Mouse (Mus musculus): ENCODE measurements at regions not wholly inside any gene's neighbourhood (a gene's known extent, or its start where the extent isn't known, plus 50 kb on each side); places are given as distances from the start of the nearest gene placed in this dataset.
A peak's percentile ranks its signal among the peaks of the same experiment; 100 is the strongest.

DNA sequence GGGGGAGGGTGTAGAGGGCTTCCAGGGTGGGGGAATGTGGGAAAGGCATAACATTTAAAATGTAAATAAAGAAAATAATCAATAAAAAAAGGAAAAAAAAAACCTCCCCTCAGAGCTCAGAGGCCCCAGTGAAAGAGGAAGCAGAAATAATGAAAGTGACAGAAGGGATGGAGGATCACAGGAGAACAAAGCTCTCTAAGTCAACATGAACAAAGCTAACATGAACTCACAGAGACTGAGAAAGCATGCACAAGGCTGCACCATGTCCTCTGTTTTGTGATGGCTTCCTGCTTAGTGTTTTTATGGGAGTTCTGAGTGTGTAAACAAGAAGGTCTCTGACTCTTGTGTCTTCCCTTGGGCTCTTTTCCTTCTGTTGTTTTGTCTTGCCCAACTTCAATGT lies 136.6 kb upstream of the Veph1 start:
- H3K36me3 ChIP-seq (ENCODE audit: control insufficient read depth, insufficient read depth, low read length): no peaks in the 10 kb centered on the region
- H3K9ac ChIP-seq (ENCODE audit: low read length): no peak overlapping the region
- H3K27me3 ChIP-seq (ENCODE audit: control insufficient read depth, insufficient read depth, low read length): no peaks in the 10 kb centered on the region
- ATAC-seq (ENCODE audit: insufficient number of reproducible peaks, low FRiP score, low TSS enrichment, low read depth): no peak
- no peak overlapping the region for H3K27ac ChIP-seq (replicated peaks; ENCODE audit: low read depth, low read length)
- no peak overlapping the region for H3K4me3 ChIP-seq (ENCODE audit: low read depth, low read length)
- no peaks in the 10 kb centered on the region for H3K9me3 ChIP-seq (ENCODE audit: control insufficient read depth, low read length)
- no peaks in the 10 kb centered on the region for H3K4me1 ChIP-seq (ENCODE audit: control insufficient read depth, insufficient read depth, low read length)
- DNase-seq (ENCODE audit: low spot score): no peak
- H3K4me2 ChIP-seq (ENCODE audit: low read depth, severe bottlenecking): no peak overlapping the region

DNA sequence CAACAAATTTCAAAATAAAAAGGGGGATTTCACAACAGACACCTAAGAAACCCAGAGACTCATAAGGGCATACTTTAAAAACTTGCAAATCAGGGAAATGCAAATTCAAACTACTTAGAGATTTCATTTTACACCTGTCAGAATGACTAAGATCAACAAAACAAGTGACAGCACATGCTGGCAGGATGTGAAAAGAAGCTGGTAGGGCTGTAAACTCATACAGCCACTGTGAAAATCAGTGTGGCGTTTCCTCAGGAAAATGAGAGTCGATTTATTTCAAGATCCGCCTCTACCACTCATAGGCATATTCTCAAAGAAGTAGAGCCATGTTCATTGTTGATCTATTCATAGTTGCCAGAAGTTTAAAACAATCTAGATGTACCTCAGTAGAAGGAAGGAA lies 133.6 kb upstream of the Veph1 start:
- Histone ChIP-seq H3K27me3 (ENCODE audit: control insufficient read depth, insufficient read depth, low read length) (no peaks in the 10 kb centered on the region), H3K36me3 (ENCODE audit: control insufficient read depth, insufficient read depth, low read length) (no peaks in the 10 kb centered on the region), H3K4me2 (ENCODE audit: low read depth, severe bottlenecking) (no peak overlapping the region), H3K9ac (ENCODE audit: low read length) (no peak overlapping the region), H3K9me3 (ENCODE audit: control insufficient read depth, low read length) (no peaks in the 10 kb centered on the region), H3K4me1 (ENCODE audit: control insufficient read depth, insufficient read depth, low read length) (no peaks in the 10 kb centered on the region), H3K4me3 (ENCODE audit: low read depth, low read length) (no peak overlapping the region), H3K27ac (replicated peaks; ENCODE audit: low read depth, low read length) (no peak overlapping the region)
- ATAC-seq (ENCODE audit: insufficient number of reproducible peaks, low FRiP score, low TSS enrichment, low read depth): no peak
- 84% methylated on average over 3 of the region's 3 CpGs for WGBS
- DNase-seq (ENCODE audit: low spot score): no peak

DNA sequence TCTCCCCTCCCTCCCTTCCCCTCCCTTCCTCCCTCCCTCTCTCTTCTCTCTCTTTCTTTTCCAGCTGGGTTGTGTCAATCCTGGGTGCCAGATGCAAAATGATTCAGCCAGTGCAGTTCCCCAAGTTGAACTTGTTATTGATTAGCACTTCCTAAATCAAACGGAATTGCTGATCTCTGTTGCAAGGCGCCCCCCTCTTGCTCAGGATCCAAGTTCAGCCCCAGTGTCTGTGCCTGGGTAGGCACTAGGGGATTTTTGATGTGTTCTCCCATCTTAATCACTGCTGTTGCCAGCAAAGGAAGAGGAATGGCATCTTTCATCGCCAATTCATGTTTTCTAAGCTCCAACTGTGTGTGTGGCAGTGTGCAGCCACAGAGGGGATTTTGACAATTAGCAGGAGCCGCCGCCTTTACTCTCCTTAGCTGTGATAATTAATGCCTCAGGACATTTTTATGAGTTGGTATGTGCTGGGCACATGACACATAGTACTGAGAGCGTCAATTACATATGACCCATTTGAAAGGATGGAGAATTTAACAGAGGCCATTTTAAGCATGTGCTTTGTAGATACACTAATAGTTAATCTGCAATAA lies 125.9 kb upstream of the Veph1 start:
- DNase-seq (ENCODE audit: low spot score): peak; percentile 63
- 7% methylated on average over 6 of the region's 6 CpGs for WGBS

DNA sequence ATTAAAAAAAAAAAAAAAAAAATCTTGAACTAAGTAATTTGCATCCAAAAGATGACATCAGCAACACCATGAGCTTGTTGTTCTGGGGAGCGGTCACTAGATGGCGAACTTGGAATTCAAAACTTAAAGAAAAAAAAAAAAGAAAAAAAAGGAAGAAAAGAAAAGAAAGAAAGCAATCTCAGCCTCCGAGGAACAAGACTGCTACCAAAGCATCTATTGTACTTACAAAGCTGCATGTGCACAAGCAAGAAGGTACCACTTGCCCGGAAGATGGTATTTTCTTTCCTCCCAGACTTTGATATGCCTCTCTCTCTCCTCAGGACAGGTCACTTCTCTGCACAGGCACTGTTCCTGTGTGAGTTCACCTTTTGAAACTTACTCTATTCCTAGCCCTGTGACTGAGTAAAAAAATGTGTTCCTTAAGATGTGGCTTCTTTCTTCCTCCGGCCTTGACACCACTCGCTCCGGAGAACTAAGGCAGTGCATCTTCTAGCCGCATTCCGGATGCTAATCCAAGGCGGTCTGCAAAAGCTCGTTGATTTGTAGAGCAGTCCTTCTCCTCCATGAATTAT lies 114.2 kb upstream of the Veph1 start:
- no peak overlapping the region for H3K9ac ChIP-seq (ENCODE audit: low read length)
- H3K4me2 ChIP-seq (ENCODE audit: low read depth, severe bottlenecking): no peak overlapping the region
- ATAC-seq (ENCODE audit: insufficient number of reproducible peaks, low FRiP score, low TSS enrichment, low read depth) (peak; percentile 65; the same call in 1 of the 2 replicates), DNase-seq (ENCODE audit: low spot score) (peak; percentile 67)
- WGBS: 31% methylated on average over 11 of the region's 11 CpGs
- H3K36me3 ChIP-seq (ENCODE audit: control insufficient read depth, insufficient read depth, low read length): no peaks in the 10 kb centered on the region
- H3K4me1 ChIP-seq (ENCODE audit: control insufficient read depth, insufficient read depth, low read length): peaks cover 15% of the 10 kb centered on the region
- no peaks in the 10 kb centered on the region for H3K27me3 ChIP-seq (ENCODE audit: control insufficient read depth, insufficient read depth, low read length)
- peak overlapping the region; percentile 56; the same call in 1 of the 2 replicates for H3K27ac ChIP-seq (replicated peaks; ENCODE audit: low read depth, low read length)
- no peaks in the 10 kb centered on the region for H3K9me3 ChIP-seq (ENCODE audit: control insufficient read depth, low read length)
- H3K4me3 ChIP-seq (ENCODE audit: low read depth, low read length): no peak overlapping the region

More for the DNA sequence above, 125.9 kb upstream of the Veph1 start:
- Histone ChIP-seq H3K9me3 (ENCODE audit: control insufficient read depth, low read length) (no peaks in the 10 kb centered on the region), H3K36me3 (ENCODE audit: control insufficient read depth, insufficient read depth, low read length) (no peaks in the 10 kb centered on the region), H3K9ac (ENCODE audit: low read length) (no peak overlapping the region), H3K4me3 (ENCODE audit: low read depth, low read length) (no peak overlapping the region), H3K27me3 (ENCODE audit: control insufficient read depth, insufficient read depth, low read length) (no peaks in the 10 kb centered on the region), H3K4me1 (ENCODE audit: control insufficient read depth, insufficient read depth, low read length) (peaks cover 10% of the 10 kb centered on the region), H3K4me2 (ENCODE audit: low read depth, severe bottlenecking) (no peak overlapping the region), H3K27ac (replicated peaks; ENCODE audit: low read depth, low read length) (peak overlapping the region; percentile 38; the same call in 1 of the 2 replicates)
- peak; percentile 51; the same call in 1 of the 2 replicates for ATAC-seq (ENCODE audit: insufficient number of reproducible peaks, low FRiP score, low TSS enrichment, low read depth)

DNA sequence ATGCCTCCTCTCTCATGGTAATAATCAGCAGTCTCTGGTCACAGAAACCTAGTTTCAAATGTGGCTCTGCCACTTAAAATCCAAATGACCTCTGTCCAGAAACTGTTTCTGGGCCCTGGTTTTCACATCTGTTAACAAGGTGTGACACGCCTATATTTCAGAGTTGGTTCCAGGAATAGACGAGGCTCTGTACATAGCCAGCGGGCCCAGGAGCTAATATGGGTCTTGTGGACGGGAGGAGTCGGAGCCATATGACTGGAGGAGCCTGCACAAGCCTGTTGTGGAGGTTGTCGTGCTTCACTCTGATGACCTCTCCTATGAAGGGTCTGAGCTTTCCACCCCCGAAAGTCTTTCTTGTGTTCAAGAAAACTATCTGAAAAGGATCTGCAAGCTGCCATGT lies 112.2 kb upstream of the Veph1 start:
- H3K36me3 ChIP-seq (ENCODE audit: control insufficient read depth, insufficient read depth, low read length): no peaks in the 10 kb centered on the region
- H3K4me1 ChIP-seq (ENCODE audit: control insufficient read depth, insufficient read depth, low read length): peaks cover 19% of the 10 kb centered on the region
- DNase-seq (ENCODE audit: low spot score): peak; percentile 60

DNA sequence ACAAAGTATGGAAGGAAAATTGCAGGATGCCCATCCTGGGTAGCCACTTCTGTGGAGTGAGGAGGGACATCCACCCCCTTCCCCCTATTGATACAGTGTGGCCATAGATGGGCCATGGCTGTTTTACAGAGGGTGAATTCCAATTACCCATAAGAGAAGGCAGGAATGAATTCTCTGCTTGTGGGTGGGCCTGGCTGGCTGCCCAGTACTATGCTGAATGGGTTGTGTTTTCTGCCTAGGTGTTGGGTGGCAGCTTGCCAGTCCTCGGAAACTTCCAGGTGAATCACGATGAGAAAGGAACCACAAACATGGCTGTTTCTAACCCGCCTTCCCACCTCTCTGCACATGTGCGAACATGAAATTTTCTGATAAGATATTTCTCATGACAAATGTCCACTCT lies 109.0 kb upstream of the Veph1 start:
- Histone ChIP-seq H3K27me3 (ENCODE audit: control insufficient read depth, insufficient read depth, low read length) (no peaks in the 10 kb centered on the region), H3K4me3 (ENCODE audit: low read depth, low read length) (no peak overlapping the region), H3K4me2 (ENCODE audit: low read depth, severe bottlenecking) (no peak overlapping the region), H3K4me1 (ENCODE audit: control insufficient read depth, insufficient read depth, low read length) (peaks cover 26% of the 10 kb centered on the region), H3K27ac (replicated peaks; ENCODE audit: low read depth, low read length) (no peak overlapping the region), H3K9me3 (ENCODE audit: control insufficient read depth, low read length) (no peaks in the 10 kb centered on the region), H3K36me3 (ENCODE audit: control insufficient read depth, insufficient read depth, low read length) (no peaks in the 10 kb centered on the region), H3K9ac (ENCODE audit: low read length) (no peak overlapping the region)
- WGBS: 77% methylated on average over 4 of the region's 4 CpGs
- DNase-seq (ENCODE audit: low spot score) (no peak), ATAC-seq (ENCODE audit: insufficient number of reproducible peaks, low FRiP score, low TSS enrichment, low read depth) (no peak)

More for the DNA sequence above, 112.2 kb upstream of the Veph1 start:
- Histone ChIP-seq H3K4me2 (ENCODE audit: low read depth, severe bottlenecking) (no peak overlapping the region), H3K27me3 (ENCODE audit: control insufficient read depth, insufficient read depth, low read length) (no peaks in the 10 kb centered on the region), H3K27ac (replicated peaks; ENCODE audit: low read depth, low read length) (peak overlapping the region; percentile 22; the same call in 1 of the 2 replicates), H3K9ac (ENCODE audit: low read length) (no peak overlapping the region), H3K4me3 (ENCODE audit: low read depth, low read length) (no peak overlapping the region), H3K9me3 (ENCODE audit: control insufficient read depth, low read length) (no peaks in the 10 kb centered on the region)
- ATAC-seq (ENCODE audit: insufficient number of reproducible peaks, low FRiP score, low TSS enrichment, low read depth): no peak
- 44% methylated on average over 7 of the region's 7 CpGs for WGBS

DNA sequence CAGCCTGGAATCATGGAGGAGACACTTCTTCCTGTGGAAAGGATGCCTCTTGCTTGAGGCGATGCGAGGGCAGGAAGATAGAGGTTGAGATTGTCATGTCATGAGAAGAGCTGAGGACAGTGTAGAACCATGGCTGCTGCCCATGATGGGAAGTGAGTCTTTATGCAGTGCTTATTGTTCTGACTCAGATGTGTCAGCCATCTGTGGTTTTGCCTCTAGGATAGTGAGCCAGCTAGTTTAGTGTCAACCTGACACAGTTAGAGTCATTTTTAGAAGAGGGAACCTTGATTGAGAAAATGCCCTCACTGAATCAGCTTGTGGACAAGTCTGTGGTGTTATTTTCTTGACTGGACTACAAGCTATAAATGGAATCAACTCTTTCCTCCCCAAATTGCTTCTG lies 107.1 kb upstream of the Veph1 start:
- Histone ChIP-seq H3K4me1 (ENCODE audit: control insufficient read depth, insufficient read depth, low read length) (peaks cover 28% of the 10 kb centered on the region), H3K9ac (ENCODE audit: low read length) (no peak overlapping the region), H3K27me3 (ENCODE audit: control insufficient read depth, insufficient read depth, low read length) (no peaks in the 10 kb centered on the region), H3K9me3 (ENCODE audit: control insufficient read depth, low read length) (no peaks in the 10 kb centered on the region), H3K27ac (replicated peaks; ENCODE audit: low read depth, low read length) (no peak overlapping the region), H3K4me3 (ENCODE audit: low read depth, low read length) (no peak overlapping the region), H3K36me3 (ENCODE audit: control insufficient read depth, insufficient read depth, low read length) (no peaks in the 10 kb centered on the region), H3K4me2 (ENCODE audit: low read depth, severe bottlenecking) (no peak overlapping the region)
- ATAC-seq (ENCODE audit: insufficient number of reproducible peaks, low FRiP score, low TSS enrichment, low read depth) (no peak), DNase-seq (ENCODE audit: low spot score) (no peak)
- 95% methylated on average over 2 of the region's 2 CpGs for WGBS

DNA sequence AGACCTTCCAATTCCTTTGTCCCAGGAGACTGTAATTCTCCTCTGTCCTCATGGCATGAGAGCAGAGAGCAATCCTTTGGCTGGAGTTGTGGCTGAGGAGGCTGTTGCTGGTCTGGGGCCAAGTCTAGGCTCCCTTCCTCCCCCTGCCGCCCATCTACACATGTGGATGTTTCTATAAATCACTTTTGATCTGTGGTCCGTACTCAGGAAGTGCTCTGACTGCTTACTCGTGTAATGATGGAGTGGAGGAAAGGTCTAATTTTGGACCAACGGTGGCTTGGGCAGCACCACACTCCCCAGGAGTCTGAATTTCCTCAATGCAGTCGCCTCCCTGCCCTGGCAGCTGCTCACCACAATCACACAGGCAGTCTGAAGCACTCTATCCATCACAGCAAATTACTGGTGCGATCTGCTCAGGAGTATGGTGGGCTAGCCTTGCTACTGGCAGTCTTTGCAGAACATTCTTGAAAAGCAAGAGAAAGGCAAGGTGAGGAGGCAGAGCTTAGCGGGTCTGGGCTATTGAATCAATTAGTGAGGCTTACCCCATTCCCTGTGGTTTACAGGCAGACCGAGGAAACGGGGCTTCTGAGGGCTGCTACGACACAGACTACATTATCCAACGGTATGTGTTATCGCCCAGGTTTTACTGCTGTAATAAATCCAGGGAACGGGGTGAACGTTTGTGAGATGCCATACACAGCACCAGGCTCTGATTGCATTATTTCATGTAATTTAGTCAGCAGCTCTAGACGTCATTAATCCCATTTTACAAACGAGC lies 104.3 kb upstream of the Veph1 start:
- H3K9ac ChIP-seq (ENCODE audit: low read length): no peak overlapping the region
- no peaks in the 10 kb centered on the region for H3K27me3 ChIP-seq (ENCODE audit: control insufficient read depth, insufficient read depth, low read length)
- H3K4me2 ChIP-seq (ENCODE audit: low read depth, severe bottlenecking): no peak overlapping the region; the same call in 1 of the 2 replicates
- WGBS: 8% methylated on average over 16 of the region's 16 CpGs
- H3K4me3 ChIP-seq (ENCODE audit: low read depth, low read length): no peak overlapping the region
- H3K9me3 ChIP-seq (ENCODE audit: control insufficient read depth, low read length): no peaks in the 10 kb centered on the region
- no peaks in the 10 kb centered on the region for H3K36me3 ChIP-seq (ENCODE audit: control insufficient read depth, insufficient read depth, low read length)
- ATAC-seq (ENCODE audit: insufficient number of reproducible peaks, low FRiP score, low TSS enrichment, low read depth) (peak; percentile 69), DNase-seq (ENCODE audit: low spot score) (peak; percentile 77)
- peaks cover 15% of the 10 kb centered on the region for H3K4me1 ChIP-seq (ENCODE audit: control insufficient read depth, insufficient read depth, low read length)
- peak overlapping the region; percentile 10; the same call in 1 of the 2 replicates for H3K27ac ChIP-seq (replicated peaks; ENCODE audit: low read depth, low read length)

All from limb, embryonic 11.5 days (tissue).